Mouse (Mus musculus) lung, adult 18-20 months (tissue): ENCODE data around the gene St3gal3.

Source experiments
- DNase-seq, 2 experiments: peaks; one replicate each; pipeline ENCODE4 v3.0.0; 2022; ENCODE audit warnings: mixed read lengths in 2 of 2

The St3gal3 gene

GRCm38 (mm10) chr4:118134485-118135365 is at the start of gene St3gal3:
St3gal3 (minus strand) TSS chr4:118134914.
- DNase-seq, result peak; percentile 95 to 96

GRCm38 (mm10) chr4:118180301-118181080 is 45.8 kb upstream of the St3gal3 start:
- DNase-seq, result no peak

GRCm38 (mm10) chr4:118179467-118180300 is 45.0 kb upstream of the St3gal3 start, which contains the start of gene Kdm4a:
Kdm4a (minus strand) TSS chr4:118180043.
- DNase-seq, result peak; percentile 95 to 96

- DNase-seq, result no peak
Observed at GRCm38 (mm10) chr4:118178952-118179466, 44.3 kb upstream of the St3gal3 start.

- DNase-seq, result no peak
Observed at GRCm38 (mm10) chr4:118172461-118172860, 37.7 kb upstream of the St3gal3 start.

GRCm38 (mm10) chr4:118171006-118171405 is 36.3 kb upstream of the St3gal3 start:
- DNase-seq, result no peak

GRCm38 (mm10) chr4:118162123-118162522 is 27.4 kb upstream of the St3gal3 start:
- DNase-seq, result no peak

GRCm38 (mm10) chr4:118157666-118158065 is 23.0 kb upstream of the St3gal3 start:
- no peak for DNase-seq

- DNase-seq, result no peak
Observed at GRCm38 (mm10) chr4:118156559-118156958, 21.8 kb upstream of the St3gal3 start.

- DNase-seq, result no peak
Observed at GRCm38 (mm10) chr4:118154889-118155288, 20.2 kb upstream of the St3gal3 start.

- DNase-seq, result peak; percentile 52 to 55
Observed at GRCm38 (mm10) chr4:118152020-118152785, 17.5 kb upstream of the St3gal3 start.

- no peak for DNase-seq
Observed at GRCm38 (mm10) chr4:118150804-118151203, 16.1 kb upstream of the St3gal3 start.

- DNase-seq, result no peak
Observed at GRCm38 (mm10) chr4:118149956-118150680, 15.4 kb upstream of the St3gal3 start.

- no peak for DNase-seq
Observed at GRCm38 (mm10) chr4:118149055-118149576, 14.4 kb upstream of the St3gal3 start.

GRCm38 (mm10) chr4:118148317-118148687 is 13.6 kb upstream of the St3gal3 start:
- no peak for DNase-seq

- no peak for DNase-seq
Observed at GRCm38 (mm10) chr4:118147547-118148316, 13.0 kb upstream of the St3gal3 start.

- DNase-seq, result no peak
Observed at GRCm38 (mm10) chr4:118147090-118147489, 12.4 kb upstream of the St3gal3 start.

- DNase-seq, result peak; percentile 26 to 40
Observed at GRCm38 (mm10) chr4:118144324-118144723, 9.6 kb upstream of the St3gal3 start.

GRCm38 (mm10) chr4:118143679-118144078 is 9.0 kb upstream of the St3gal3 start:
- no peak for DNase-seq

- DNase-seq, result no peak
Observed at GRCm38 (mm10) chr4:118141511-118141910, 6.8 kb upstream of the St3gal3 start.
